Mouse (Mus musculus): ENCODE results near the gene Tex33.

The Tex33 gene

GRCm38 (mm10) chr15:78395478-78395962, at the start of gene Tex33:
Tex33 (minus strand) TSS chr15:78395912.
- no peak for DNase-seq

- no peak for DNase-seq
These were observed 48.1 kb upstream of the Tex33 start for GRCm38 (mm10) chr15:78443857-78444256.

GRCm38 (mm10) chr15:78442231-78442630, 46.5 kb upstream of the Tex33 start:
- no peak for DNase-seq

- no peak for DNase-seq
These were observed 43.3 kb upstream of the Tex33 start for GRCm38 (mm10) chr15:78438973-78439372.

GRCm38 (mm10) chr15:78438505-78438904, 42.8 kb upstream of the Tex33 start:
- no peak for DNase-seq

- DNase-seq, result no peak
These were observed 42.3 kb upstream of the Tex33 start for GRCm38 (mm10) chr15:78438018-78438394.

- DNase-seq, result peak; percentile 48 to 57
These were observed 41.7 kb upstream of the Tex33 start for GRCm38 (mm10) chr15:78437237-78438017.

- DNase-seq, result peak; percentile 88 to 90
These were observed 40.9 kb upstream of the Tex33 start for GRCm38 (mm10) chr15:78436380-78437192.

- DNase-seq, result no peak
These were observed 40.0 kb upstream of the Tex33 start for GRCm38 (mm10) chr15:78435681-78436080.

- peak; percentile 77 to 80 for DNase-seq
These were observed 39.3 kb upstream of the Tex33 start for GRCm38 (mm10) chr15:78434896-78435520.

GRCm38 (mm10) chr15:78431541-78432121, 35.9 kb upstream of the Tex33 start:
- DNase-seq, result no peak

- DNase-seq, result no peak
These were observed 35.2 kb upstream of the Tex33 start for GRCm38 (mm10) chr15:78430874-78431273.

- no peak for DNase-seq
These were observed 34.3 kb upstream of the Tex33 start for GRCm38 (mm10) chr15:78429871-78430622.

GRCm38 (mm10) chr15:78429139-78429459, 33.4 kb upstream of the Tex33 start:
- no peak for DNase-seq

GRCm38 (mm10) chr15:78428391-78429138, 32.9 kb upstream of the Tex33 start, which contains the start of gene Kctd17:
Kctd17 (plus strand) TSS chr15:78428564.
- DNase-seq, result peak; percentile 87 to 90

GRCm38 (mm10) chr15:78425230-78425629, 29.5 kb upstream of the Tex33 start:
- DNase-seq, result peak in 1 of 2 experiments; percentile 10

- no peak for DNase-seq
These were observed 28.8 kb upstream of the Tex33 start for GRCm38 (mm10) chr15:78424507-78424906.

GRCm38 (mm10) chr15:78422046-78422956, 26.6 kb upstream of the Tex33 start:
- peak; percentile 94 to 96 for DNase-seq

GRCm38 (mm10) chr15:78420395-78420794, 24.7 kb upstream of the Tex33 start:
- no peak for DNase-seq

- no peak for DNase-seq
These were observed 21.2 kb upstream of the Tex33 start for GRCm38 (mm10) chr15:78416937-78417336.
